Mouse (Mus musculus) ovary, postnatal 14 days (tissue): ENCODE results near the gene Shmt2.

Experiments
- DNase-seq: peaks from one replicate; pipeline ENCODE4 v3.0.0; 2022; ENCODE audit warnings: low spot score

Shmt2 gene

GRCm38 (mm10) chr10:127476541-127476940 is 45.7 kb downstream of the Shmt2 start:
- DNase-seq: no peak

- DNase-seq: no peak
These were observed 47.1 kb downstream of the Shmt2 start for GRCm38 (mm10) chr10:127475175-127475574.

GRCm38 (mm10) chr10:127472722-127473121 is 49.5 kb downstream of the Shmt2 start:
- DNase-seq: no peak

GRCm38 (mm10) chr10:127471281-127471988 is 50.8 kb downstream of the Shmt2 start:
- no peak for DNase-seq
